Mouse (Mus musculus) hindbrain, embryonic 13.5 days (tissue): ENCODE measurements around the gene Stk32c. TPM values are rescaled to one million over a fixed set of nuclear protein-coding genes. Genes with fewer than 3 reads are reported as not detected.

ENCODE experiments used
- ATAC-seq: fragments of 200-750 bp; cut with Nextera tagmentation; 2 replicates; pipeline ENCODE4 v1.8.0; 2017; ENCODE audit warnings: moderate TSS enrichment; ENCODE audit not compliant: low FRiP score
- H3K27ac ChIP-seq: fragments of 300-500 bp; sonication (generic); 2 replicates; pipeline ENCODE4 v1.5.1; 2015; ENCODE audit warnings: inconsistent platforms, mild to moderate bottlenecking, moderate library complexity
- H3K27me3 ChIP-seq: fragments of 300-500 bp; sonication (generic); 2 replicates; pipeline ENCODE4 v1.6.1; 2015; ENCODE audit warnings: mild to moderate bottlenecking, inconsistent platforms
- H3K36me3 ChIP-seq: fragments of 300-500 bp; sonication (generic); 2 replicates; pipeline ENCODE4 v1.6.1; 2015; ENCODE audit warnings: mild to moderate bottlenecking, inconsistent platforms
- H3K4me1 ChIP-seq: fragments of 300-500 bp; sonication (generic); replicated peaks from 2 replicates; pipeline ENCODE4 v1.6.1; 2015; ENCODE audit warnings: inconsistent platforms
- H3K4me2 ChIP-seq: fragments of 300-500 bp; sonication (generic); 2 replicates; pipeline ENCODE4 v1.6.1; 2015; ENCODE audit warnings: inconsistent platforms, mild to moderate bottlenecking, moderate library complexity
- H3K4me3 ChIP-seq: fragments of 300-500 bp; sonication (generic); 2 replicates; pipeline ENCODE4 v1.5.1; 2015; ENCODE audit warnings: mild to moderate bottlenecking, inconsistent platforms
- H3K9ac ChIP-seq: fragments of 300-500 bp; sonication (generic); 2 replicates; pipeline ENCODE4 v1.6.1; 2015; ENCODE audit warnings: mild to moderate bottlenecking, inconsistent platforms
- H3K9me3 ChIP-seq: fragments of 300-500 bp; sonication (generic); 2 replicates; pipeline ENCODE4 v1.6.1; 2016; ENCODE audit warnings: inconsistent platforms
- WGBS: fragments of 180-500 bp; shearing (Covaris S2); methylation state at CpG from one replicate; pipeline ENCODE4 v1.1.7; 2015; 5-methylcytosine and 5-hydroxymethylcytosine counted together
- polyA plus RNA-seq: library from polyadenylated mRNA; unstranded; fragments of >200 nt; fragmentation: Nextera tagmentation; extraction: Ambion mirVana; gene quantifications from 2 replicates; pipeline ENCODE4 v1.2.1, GENCODE M21; 2015

The Stk32c gene
- polyA plus RNA-seq, 1 experiment from 2014 or later, result 1.1 TPM

GRCm38 (mm10) chr7:139084316-139084715 lies 128.8 kb downstream of the Stk32c start:
- no peaks in the 10 kb centered on the region for H3K9me3 ChIP-seq
- H3K4me3 ChIP-seq, result no peak overlapping the region
- H3K36me3 ChIP-seq, result peaks cover 7% of the 10 kb centered on the region; the same call in 1 of the 2 replicates
- no peaks in the 10 kb centered on the region for H3K27me3 ChIP-seq
- H3K4me2 ChIP-seq, result no peak overlapping the region
- ATAC-seq, result no peak
- 31% methylated on average over 1 of the region's 1 CpGs for WGBS
- H3K27ac ChIP-seq, result no peak overlapping the region
- H3K4me1 ChIP-seq, result peaks cover 40% of the 10 kb centered on the region
- H3K9ac ChIP-seq, result no peak overlapping the region

GRCm38 (mm10) chr7:139082281-139082680 lies 130.8 kb downstream of the Stk32c start:
- H3K4me3 ChIP-seq, result no peak overlapping the region
- ATAC-seq, result no peak
- no peak overlapping the region for H3K4me2 ChIP-seq
- no peaks in the 10 kb centered on the region for H3K9me3 ChIP-seq
- H3K36me3 ChIP-seq, result no peaks in the 10 kb centered on the region
- no peak overlapping the region for H3K9ac ChIP-seq
- H3K27me3 ChIP-seq, result no peaks in the 10 kb centered on the region
- 58% methylated on average over 8 of the region's 8 CpGs for WGBS
- H3K4me1 ChIP-seq, result peaks cover 40% of the 10 kb centered on the region
- no peak overlapping the region for H3K27ac ChIP-seq

- no peak for ATAC-seq
- 27% methylated on average over 5 of the region's 5 CpGs for WGBS
- Histone ChIP-seq H3K27me3 (no peaks in the 10 kb centered on the region), H3K9ac (no peak overlapping the region), H3K36me3 (no peaks in the 10 kb centered on the region), H3K4me2 (no peak overlapping the region), H3K27ac (peak overlapping the region; percentile 8; the same call in 1 of the 2 replicates), H3K4me3 (no peak overlapping the region), H3K4me1 (peaks cover 44% of the 10 kb centered on the region), H3K9me3 (no peaks in the 10 kb centered on the region)
These were observed 131.9 kb downstream of the Stk32c start for GRCm38 (mm10) chr7:139081158-139081557.

- H3K9ac ChIP-seq, result no peak overlapping the region
- no peak for ATAC-seq
- H3K4me1 ChIP-seq, result peaks cover 48% of the 10 kb centered on the region
- H3K4me3 ChIP-seq, result no peak overlapping the region
- H3K9me3 ChIP-seq, result no peaks in the 10 kb centered on the region
- H3K4me2 ChIP-seq, result no peak overlapping the region
- 77% methylated on average over 4 of the region's 4 CpGs for WGBS
- no peaks in the 10 kb centered on the region for H3K36me3 ChIP-seq
- no peaks in the 10 kb centered on the region for H3K27me3 ChIP-seq
- H3K27ac ChIP-seq, result no peak overlapping the region
These were observed 132.4 kb downstream of the Stk32c start for GRCm38 (mm10) chr7:139080714-139081113.

GRCm38 (mm10) chr7:139079141-139079540 lies 134.0 kb downstream of the Stk32c start:
- Histone ChIP-seq H3K36me3 (no peaks in the 10 kb centered on the region), H3K27me3 (no peaks in the 10 kb centered on the region), H3K4me1 (peaks cover 58% of the 10 kb centered on the region), H3K27ac (peak overlapping the region; percentile 85; the same call in 1 of the 2 replicates), H3K4me2 (no peak overlapping the region), H3K4me3 (no peak overlapping the region), H3K9me3 (no peaks in the 10 kb centered on the region), H3K9ac (no peak overlapping the region)
- 70% methylated on average over 7 of the region's 7 CpGs for WGBS
- no peak for ATAC-seq

- no peaks in the 10 kb centered on the region for H3K36me3 ChIP-seq
- H3K9ac ChIP-seq, result peak overlapping the region; percentile 29; the same call in 1 of the 2 replicates
- no peak overlapping the region for H3K4me2 ChIP-seq
- no peak for ATAC-seq
- H3K9me3 ChIP-seq, result no peaks in the 10 kb centered on the region
- H3K4me1 ChIP-seq, result peaks cover 62% of the 10 kb centered on the region
- H3K4me3 ChIP-seq, result no peak overlapping the region
- WGBS, result 37% methylated on average over 6 of the region's 6 CpGs
- H3K27me3 ChIP-seq, result no peaks in the 10 kb centered on the region
- peak overlapping the region; percentile 85 for H3K27ac ChIP-seq
These were observed 134.9 kb downstream of the Stk32c start for GRCm38 (mm10) chr7:139078181-139078580.

GRCm38 (mm10) chr7:139077283-139077682 lies 135.8 kb downstream of the Stk32c start:
- Histone ChIP-seq H3K27ac (peak overlapping the region; percentile 85), H3K4me3 (no peak overlapping the region), H3K36me3 (no peaks in the 10 kb centered on the region), H3K9ac (0 out of 2 replicates have a peak overlapping the region, but pooled peaks have one; percentile 29), H3K4me1 (peaks cover 64% of the 10 kb centered on the region), H3K27me3 (no peaks in the 10 kb centered on the region), H3K9me3 (no peaks in the 10 kb centered on the region), H3K4me2 (no peak overlapping the region)
- 5% methylated on average over 7 of the region's 7 CpGs for WGBS
- no peak for ATAC-seq

GRCm38 (mm10) chr7:139075054-139075794 lies 137.9 kb downstream of the Stk32c start:
- no peak overlapping the region for H3K4me3 ChIP-seq
- WGBS, result 14% methylated on average over 14 of the region's 14 CpGs
- H3K27me3 ChIP-seq, result no peaks in the 10 kb centered on the region
- H3K9me3 ChIP-seq, result no peaks in the 10 kb centered on the region
- peaks cover 60% of the 10 kb centered on the region for H3K4me1 ChIP-seq
- H3K27ac ChIP-seq, result peak overlapping the region; percentile 85
- H3K9ac ChIP-seq, result peak overlapping the region; percentile 49; the same call in 1 of the 2 replicates
- H3K36me3 ChIP-seq, result no peaks in the 10 kb centered on the region
- peak; percentile 44; the same call in 1 of the 2 replicates for ATAC-seq
- peak overlapping the region; percentile 25; the same call in 1 of the 2 replicates for H3K4me2 ChIP-seq

GRCm38 (mm10) chr7:139074189-139074588 lies 138.9 kb downstream of the Stk32c start:
- Histone ChIP-seq H3K9ac (peak overlapping the region; percentile 43; the same call in 1 of the 2 replicates), H3K4me3 (no peak overlapping the region), H3K4me2 (no peak overlapping the region), H3K9me3 (no peaks in the 10 kb centered on the region), H3K4me1 (peaks cover 59% of the 10 kb centered on the region), H3K27ac (peak overlapping the region; percentile 85), H3K27me3 (no peaks in the 10 kb centered on the region), H3K36me3 (no peaks in the 10 kb centered on the region)
- WGBS, result 15% methylated on average over 6 of the region's 6 CpGs
- 0 out of 2 replicates have a peak, but pooled peaks have one; percentile 11 for ATAC-seq

- Histone ChIP-seq H3K36me3 (no peaks in the 10 kb centered on the region), H3K27ac (no peak overlapping the region), H3K9me3 (no peaks in the 10 kb centered on the region), H3K27me3 (peaks cover 11% of the 10 kb centered on the region; the same call in 1 of the 2 replicates), H3K4me3 (no peak overlapping the region), H3K4me1 (0 out of 2 replicates have a peak, but pooled peaks cover 4% of the 10 kb centered on the region), H3K9ac (no peak overlapping the region), H3K4me2 (no peak overlapping the region)
- 0% methylated on average over 2 of the region's 2 CpGs for WGBS
- ATAC-seq, result peak; percentile 74
These were observed 144.9 kb downstream of the Stk32c start for GRCm38 (mm10) chr7:139068182-139068623.

GRCm38 (mm10) chr7:139063406-139063805 lies 149.7 kb downstream of the Stk32c start:
- Histone ChIP-seq H3K4me1 (no peaks in the 10 kb centered on the region), H3K27ac (no peak overlapping the region), H3K9ac (no peak overlapping the region), H3K27me3 (peaks cover 11% of the 10 kb centered on the region; the same call in 1 of the 2 replicates), H3K9me3 (no peaks in the 10 kb centered on the region), H3K4me2 (no peak overlapping the region), H3K4me3 (no peak overlapping the region), H3K36me3 (no peaks in the 10 kb centered on the region)
- 55% methylated on average over 4 of the region's 4 CpGs for WGBS
- ATAC-seq, result no peak
